Mouse (Mus musculus): ENCODE data around the gene Nhlrc4.

Gene Nhlrc4

DNA sequence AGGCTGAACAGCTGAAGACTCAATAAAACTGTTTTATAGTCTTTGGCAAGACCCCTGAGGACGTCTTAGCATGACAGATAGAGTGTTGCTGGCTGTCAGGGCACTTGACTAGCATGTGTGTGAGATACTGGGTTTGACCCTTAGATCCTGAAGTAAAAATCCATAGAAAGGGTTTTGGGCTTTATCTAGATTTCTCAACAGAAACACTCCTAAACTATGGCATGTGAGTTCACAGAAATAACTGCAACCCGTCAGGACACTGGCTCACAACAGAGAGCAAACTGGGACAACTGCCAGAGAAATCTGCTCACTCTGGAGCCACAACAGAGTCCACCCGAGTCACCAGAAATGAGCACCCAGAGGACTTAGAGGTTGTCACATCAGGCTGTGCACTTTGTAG lies 22.9 kb upstream of the Nhlrc4 start:
- no peak for TF ChIP-seq GATA4 (IDR thresholded peaks at IDR 0.05; ENCODE audit: insufficient replicate concordance, low read length)

DNA sequence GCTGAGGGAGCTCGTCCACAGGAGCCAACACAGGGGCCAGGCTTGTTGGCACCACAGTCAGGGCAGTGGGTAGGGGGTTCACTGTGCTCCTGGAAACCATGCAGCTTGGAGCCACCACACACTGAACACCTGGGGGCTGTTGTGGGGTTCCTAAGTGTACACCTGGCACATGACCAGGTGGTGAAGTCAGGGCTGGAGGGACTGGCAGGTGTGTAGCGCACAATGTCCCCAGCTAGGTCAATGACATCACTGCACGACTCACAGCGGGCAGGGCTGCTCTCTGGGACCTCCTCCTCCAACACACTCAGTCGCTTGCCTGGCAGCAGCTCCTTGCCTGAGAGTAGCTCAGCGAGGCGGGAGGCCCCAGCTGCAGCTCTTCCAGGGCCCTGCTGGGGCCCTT lies 19.5 kb upstream of the Nhlrc4 start:
- TF ChIP-seq GATA4 (IDR thresholded peaks at IDR 0.05; ENCODE audit: insufficient replicate concordance, low read length), result no peak

DNA sequence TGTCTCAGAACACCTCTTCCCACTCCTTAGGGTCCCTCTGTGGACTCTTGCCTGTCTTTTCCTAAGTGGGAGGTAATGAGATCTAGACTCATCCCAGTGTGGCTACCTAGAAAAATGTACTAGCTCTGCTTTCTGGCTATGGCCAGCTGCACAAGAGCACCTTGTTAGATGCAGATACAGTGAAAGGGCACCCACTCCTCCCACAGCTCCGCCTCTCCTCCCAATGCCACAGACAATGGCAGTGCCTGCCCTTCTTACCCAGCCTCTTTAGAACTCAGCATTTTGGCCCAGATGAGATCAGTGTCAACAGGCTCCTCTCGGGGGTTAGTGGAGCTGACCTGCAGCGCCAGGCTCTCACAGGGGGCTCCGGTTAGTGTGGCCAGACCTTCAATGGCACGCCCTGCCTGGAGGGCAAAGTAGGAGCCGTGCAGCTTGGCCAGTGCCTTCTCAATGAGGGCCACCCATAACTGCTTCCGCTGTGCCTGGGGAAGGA lies 17.7 kb upstream of the Nhlrc4 start:
- no peak for TF ChIP-seq GATA4 (IDR thresholded peaks at IDR 0.05; ENCODE audit: insufficient replicate concordance, low read length)

DNA sequence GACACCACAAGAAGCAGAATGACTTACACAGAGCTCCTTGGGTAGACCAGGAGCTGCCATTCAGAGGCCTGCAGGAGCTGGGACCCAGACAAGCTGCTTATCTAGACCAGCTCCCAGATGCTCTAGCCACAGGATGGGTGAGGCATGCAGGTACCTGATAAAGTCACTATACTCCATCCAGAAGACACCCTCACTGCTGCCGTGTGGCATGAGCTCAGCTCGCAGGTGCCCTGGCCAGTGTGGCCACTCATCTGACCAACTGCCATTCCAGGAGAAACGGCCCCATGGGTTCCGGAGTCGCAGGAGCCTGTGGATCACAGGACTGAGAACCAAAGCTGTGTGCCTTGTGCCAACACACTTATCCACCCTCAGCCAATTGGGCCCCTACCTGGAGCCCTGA lies 16.8 kb upstream of the Nhlrc4 start:
- no peak for TF ChIP-seq GATA4 (IDR thresholded peaks at IDR 0.05; ENCODE audit: insufficient replicate concordance, low read length)

DNA sequence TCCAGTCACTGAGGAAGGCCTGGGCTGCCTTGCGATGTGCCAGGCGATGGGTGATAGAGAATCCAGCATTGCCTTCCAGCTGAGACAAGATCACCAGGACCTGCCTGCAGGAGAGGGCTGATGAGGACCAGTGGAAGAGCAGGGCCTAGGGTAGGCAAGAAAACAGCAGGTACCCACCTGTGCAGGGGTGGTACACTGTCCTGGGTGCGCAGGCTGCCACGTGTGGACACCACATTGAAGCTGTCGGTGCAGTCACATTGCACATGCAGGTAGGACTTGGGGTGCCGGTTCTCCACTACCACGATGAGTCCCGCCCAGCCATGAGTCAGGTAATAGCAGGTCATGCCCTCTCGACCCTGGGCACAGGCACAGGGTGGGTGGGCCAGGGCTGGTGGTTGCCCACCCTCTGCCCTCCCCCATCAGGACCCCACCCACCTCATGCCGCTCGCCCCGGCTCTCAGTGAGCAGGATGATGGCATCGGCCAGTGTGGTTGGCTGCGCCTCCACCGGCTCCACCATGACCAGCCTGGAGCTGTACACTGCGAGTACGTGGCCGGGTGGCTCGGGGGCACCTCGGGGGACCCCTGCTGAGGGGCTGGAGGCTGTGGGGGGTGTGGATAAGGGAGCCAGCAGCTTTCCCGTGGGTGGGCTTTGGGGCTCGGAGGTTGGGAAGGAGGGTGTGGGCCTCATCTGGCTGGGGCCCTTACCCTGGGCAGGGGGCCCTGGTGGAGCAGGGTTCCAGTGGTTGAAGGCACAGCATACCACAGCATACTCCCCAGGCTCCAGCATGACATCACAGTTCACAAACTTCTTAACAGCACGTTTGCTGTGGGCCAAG lies 15.1 kb upstream of the Nhlrc4 start:
- no peak for TF ChIP-seq GATA4 (IDR thresholded peaks at IDR 0.05; ENCODE audit: insufficient replicate concordance, low read length)

DNA sequence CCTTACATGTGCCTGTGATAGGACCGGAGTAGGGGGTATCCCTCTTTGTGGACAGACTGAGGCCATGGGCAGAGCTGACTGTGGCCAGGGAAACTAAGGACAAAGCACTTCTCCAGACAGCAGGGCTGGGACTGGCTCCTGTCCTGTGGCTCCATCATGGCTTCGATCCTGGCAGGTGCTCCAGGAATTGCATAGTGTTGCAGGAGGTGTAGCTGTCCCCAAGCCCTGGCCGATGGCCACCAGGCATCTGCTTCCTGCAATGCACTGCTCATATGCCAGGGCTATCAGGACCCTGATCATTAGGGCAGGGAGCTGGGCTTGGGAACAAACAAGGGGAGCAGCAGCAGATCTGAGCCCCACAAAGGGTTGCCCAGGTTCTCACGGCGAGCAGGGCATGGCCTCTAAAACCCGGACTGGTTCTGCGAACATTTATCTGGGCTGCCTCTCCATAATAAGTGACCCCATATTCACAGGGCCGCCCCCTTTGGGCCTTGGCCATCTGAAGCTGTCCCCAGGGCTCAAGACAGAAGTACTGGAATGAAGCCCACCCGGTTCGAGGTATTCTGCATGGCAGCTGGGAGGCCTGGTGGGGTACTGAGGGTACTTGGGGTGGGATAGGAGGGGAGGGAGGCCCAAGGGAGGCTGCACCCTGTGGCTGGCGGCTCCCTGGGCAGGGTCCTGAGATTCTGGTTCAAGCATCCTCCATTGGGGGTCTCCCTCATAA lies 14.2 kb upstream of the Nhlrc4 start:
- TF ChIP-seq GATA4 (IDR thresholded peaks at IDR 0.05; ENCODE audit: insufficient replicate concordance, low read length), result no peak

DNA sequence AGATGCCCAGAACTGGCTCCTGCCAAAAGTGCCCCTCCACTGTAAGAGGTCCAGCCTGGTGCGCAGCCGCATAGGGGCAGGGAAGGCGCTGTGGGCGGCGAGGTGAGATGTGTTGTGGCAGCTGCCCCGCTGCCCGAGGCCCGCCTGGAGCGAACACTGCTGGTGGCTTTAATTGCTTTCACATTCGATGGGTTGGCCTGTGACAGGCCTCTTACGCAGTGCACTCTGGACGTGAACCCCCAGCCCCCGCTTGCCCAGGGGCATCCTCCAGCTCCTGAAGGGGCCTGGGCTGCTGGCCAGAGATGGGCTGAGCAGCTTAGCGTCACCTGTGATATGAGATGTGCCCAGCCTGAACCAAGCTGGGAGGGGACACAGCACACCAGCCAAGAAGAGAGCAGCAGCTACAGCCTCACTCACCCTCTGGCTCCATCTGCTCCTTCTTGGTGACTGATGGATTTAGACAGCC lies 12.9 kb upstream of the Nhlrc4 start:
- TF ChIP-seq GATA4 (IDR thresholded peaks at IDR 0.05; ENCODE audit: insufficient replicate concordance, low read length), result no peak

DNA sequence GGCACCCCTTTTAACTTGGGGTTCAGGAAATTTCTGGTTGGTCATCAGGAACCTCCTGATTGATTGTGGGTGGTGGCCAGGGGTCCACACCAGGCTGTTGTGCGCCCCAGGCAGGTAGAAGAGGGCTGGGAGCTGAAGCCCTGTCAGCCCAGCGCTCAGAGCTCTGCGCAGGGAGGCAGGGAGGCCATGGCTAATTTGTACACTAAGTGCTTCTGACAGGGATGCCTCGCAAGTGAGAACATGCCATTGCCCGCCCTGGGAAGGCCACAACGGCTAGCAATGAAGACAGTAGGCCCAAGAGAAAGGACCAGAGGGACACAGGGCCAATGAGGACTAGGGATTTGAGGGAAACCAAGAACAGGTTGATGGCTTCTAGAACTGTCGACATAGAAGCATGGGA lies 11.9 kb upstream of the Nhlrc4 start:
- no peak for TF ChIP-seq GATA4 (IDR thresholded peaks at IDR 0.05; ENCODE audit: insufficient replicate concordance, low read length)

DNA sequence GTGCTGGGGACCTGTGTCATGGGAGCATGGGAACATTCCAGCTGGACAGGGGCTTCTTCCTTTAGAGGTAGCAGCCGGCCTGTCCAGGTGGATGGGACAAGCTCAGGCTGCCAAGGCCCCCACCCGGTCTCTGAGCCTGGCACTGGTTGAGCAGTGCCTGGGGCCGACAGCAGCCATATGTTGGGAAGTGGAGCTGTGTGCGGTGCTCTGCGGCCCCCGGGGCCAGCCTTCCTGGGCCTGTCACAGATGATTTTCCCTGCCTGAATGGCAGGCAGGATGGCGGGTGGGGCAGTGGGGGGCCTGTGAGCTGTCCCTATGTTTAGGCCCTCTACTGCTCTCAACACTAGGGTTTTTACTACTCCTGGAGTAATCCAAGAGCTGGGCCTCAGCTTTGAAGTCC lies 11.4 kb upstream of the Nhlrc4 start:
- no peak for TF ChIP-seq GATA4 (IDR thresholded peaks at IDR 0.05; ENCODE audit: insufficient replicate concordance, low read length)

DNA sequence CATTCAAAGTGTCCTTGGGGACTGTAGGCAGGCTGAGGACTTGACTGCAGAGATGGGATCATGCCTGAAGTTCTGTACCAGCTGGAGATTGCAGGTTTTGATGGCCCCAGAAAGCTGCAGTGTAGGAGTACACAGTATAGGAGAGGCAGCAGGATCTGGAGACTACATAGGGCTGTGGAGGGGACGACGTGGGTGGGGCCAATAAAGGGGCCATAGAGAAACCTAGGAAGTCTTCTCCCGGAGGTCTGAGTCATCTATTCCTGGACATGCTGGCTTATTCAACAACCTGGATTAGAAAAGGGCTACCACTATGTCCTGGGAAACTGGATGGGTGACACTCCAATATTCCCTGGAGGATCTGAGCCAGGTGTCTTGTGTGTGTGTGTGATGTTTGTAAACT lies 11.0 kb upstream of the Nhlrc4 start:
- no peak for TF ChIP-seq GATA4 (IDR thresholded peaks at IDR 0.05; ENCODE audit: insufficient replicate concordance, low read length)

DNA sequence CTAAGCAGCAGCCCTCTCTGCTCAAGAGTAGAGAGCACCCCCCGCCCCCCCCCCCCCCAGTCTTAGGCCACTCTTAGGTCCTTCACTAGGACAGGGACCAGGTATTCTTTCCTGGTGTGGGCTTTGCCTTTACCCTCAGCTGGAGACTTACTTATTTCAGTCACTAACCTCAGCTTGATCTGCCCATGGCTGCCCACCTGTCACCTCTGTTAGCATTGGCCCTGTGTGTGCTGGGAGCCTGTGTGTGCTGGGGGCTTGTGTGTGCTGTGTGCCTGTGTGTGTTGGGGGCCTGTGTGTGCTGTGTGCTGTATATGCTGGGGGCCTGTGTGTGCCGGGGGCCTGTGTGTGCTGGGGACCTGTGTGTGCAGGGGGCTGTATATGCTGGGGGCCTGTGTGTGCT lies 9.9 kb upstream of the Nhlrc4 start:
- no peak for TF ChIP-seq GATA4 (IDR thresholded peaks at IDR 0.05; ENCODE audit: insufficient replicate concordance, low read length)

DNA sequence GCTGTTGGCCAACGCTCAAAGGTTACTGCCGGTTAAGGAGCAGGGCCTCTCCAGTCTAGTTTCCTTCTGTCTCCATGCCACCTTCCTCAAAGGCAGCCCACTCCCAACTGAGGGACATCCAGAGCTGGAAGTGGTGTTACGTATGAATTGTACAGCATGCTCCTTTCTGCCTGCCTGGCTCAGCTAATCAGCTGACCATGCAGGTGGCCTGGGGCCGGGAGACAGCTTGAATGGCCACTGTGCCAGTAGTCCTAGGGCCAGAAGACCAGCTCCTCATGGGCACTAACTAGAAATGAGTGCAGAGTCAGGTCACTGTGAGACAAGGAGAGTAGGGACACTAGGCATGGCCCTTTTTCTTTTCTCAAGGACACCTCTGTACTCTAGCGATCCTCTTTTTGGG lies 8.4 kb upstream of the Nhlrc4 start:
- no peak for TF ChIP-seq GATA4 (IDR thresholded peaks at IDR 0.05; ENCODE audit: insufficient replicate concordance, low read length)

DNA sequence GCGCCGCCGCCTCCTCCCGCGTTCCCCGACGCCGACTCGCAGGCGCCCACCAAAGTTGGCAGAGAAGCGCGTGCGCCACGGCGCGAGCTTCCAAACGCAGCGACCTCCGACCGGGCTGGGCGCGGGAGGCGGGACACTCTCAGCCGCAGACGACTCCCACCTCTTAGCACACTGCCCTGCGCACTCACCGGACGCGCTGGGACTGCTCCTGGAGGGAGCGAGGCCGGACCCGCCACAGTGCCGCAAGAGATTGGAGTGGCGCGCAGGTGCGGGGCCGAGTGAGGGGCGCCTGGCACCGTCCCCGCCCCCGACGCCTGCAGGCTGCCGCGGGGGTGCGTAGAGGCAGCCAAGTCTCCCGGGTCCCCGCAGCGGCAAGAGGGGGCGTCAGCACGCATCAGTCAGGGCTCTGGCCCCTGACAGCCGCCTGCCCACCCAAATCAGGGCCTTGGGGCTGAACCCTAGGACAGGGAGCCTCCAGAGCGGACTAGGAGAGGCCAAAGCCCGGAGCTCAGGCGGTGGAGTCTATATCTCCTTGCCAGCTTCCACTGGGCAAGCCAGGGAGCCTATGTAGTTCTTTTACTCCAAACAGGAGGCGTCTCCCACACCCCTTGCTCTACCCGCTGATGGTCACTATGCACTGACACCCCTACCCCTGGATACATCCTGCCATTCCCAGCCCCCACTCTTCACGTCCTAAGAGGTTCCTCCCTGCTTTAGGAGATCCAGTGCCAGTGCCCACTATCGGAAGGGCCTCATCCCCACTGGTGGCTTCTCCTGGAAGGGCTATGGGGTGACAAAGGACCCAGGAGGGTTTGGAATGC lies 7.3 kb upstream of the Nhlrc4 start, which contains the start of gene A930017K11Rik:
Gene A930017K11Rik (minus strand): TSS at position 763 of the 821 bp plus-strand sequence.
- no peak for TF ChIP-seq GATA4 (IDR thresholded peaks at IDR 0.05; ENCODE audit: insufficient replicate concordance, low read length)

DNA sequence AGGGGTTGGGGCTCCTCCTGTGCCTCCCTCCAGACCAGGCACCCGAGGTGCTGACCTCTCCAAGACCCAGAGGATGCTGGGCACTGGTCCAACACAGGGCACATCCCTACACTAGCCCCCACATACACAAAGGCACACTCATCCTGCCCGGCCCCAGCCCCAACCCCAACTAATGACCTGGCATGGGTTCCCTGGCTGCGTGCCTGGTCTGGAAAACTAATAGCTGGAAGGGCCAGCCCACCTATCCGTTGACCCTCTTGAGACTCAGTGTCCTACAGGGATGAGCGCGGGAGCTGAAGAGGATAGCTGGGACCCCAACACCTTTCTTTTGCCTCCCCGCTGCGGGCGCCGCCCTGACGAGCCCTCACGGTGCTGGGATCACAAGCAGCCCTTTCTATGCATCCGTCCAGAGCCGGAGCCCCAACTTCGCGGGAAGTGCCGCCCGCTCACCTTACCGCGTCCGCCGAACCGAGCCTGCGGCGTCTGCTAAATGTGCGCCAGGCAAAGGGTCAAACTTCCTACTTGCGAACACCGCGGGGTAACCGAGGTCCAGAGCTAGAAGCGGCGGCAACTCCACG lies 6.6 kb upstream of the Nhlrc4 start:
- no peak for TF ChIP-seq GATA4 (IDR thresholded peaks at IDR 0.05; ENCODE audit: insufficient replicate concordance, low read length)

DNA sequence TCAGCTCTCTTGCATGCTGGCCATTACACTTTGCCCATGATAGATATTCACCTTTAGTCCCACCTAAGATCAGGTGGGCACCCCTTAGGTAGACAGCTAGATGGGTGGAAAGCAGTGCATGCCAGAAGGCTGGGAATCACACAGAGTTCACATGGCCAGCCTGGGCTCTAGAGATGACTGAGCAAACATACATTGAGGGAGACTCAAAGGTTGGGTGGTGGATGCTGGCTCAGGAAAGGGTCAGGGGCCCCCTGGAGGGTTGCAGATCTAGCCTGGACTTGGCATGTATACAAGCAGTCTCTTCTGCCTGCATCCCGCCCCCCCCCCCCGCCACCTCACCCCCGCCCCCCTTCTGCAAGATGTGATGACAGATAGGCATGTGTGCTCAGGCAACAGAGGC lies 5.9 kb upstream of the Nhlrc4 start:
- no peak for TF ChIP-seq GATA4 (IDR thresholded peaks at IDR 0.05; ENCODE audit: insufficient replicate concordance, low read length)

Measured in liver, adult (tissue).